Mouse (Mus musculus): ENCODE data around the gene Apobec2. TPM values are rescaled to one million over a fixed set of nuclear protein-coding genes. Genes with fewer than 3 reads are reported as not detected.

Apobec2 gene
- total RNA-seq, 2 experiments from 2014 or later: 585 to 600 TPM

Other genes starting within 250 kb of the Apobec2 start
- under 1 TPM in 1 of 2 experiments, not detected in 1; 0.08 TPM for gene Trem1, start 200.2 kb downstream of the Apobec2 start, total RNA-seq (2021)
- under 1 TPM in 1 of 2 experiments, not detected in 1; 0.36 TPM for gene Trem3, start 185.2 kb downstream of the Apobec2 start, total RNA-seq (2021)
- gene Treml4, start 168.6 kb downstream of the Apobec2 start, total RNA-seq (2021): 1 to 10 TPM in 1 of 2 experiments, under 1 TPM in 1; 0.20 to 1.6 TPM
- gene Treml2, start 133.4 kb downstream of the Apobec2 start, total RNA-seq (2021): under 1 TPM; 0.15 to 0.29 TPM
- under 1 TPM; 0.13 to 0.27 TPM for gene B430306N03Rik, start 116.8 kb downstream of the Apobec2 start, total RNA-seq (2021)
- 1 to 10 TPM; 3.7 to 4.1 TPM for gene Trem2, start 86.5 kb downstream of the Apobec2 start, total RNA-seq (2021)
- under 1 TPM in 1 of 2 experiments, not detected in 1; 0.52 TPM for gene Treml1, start 73.0 kb downstream of the Apobec2 start, total RNA-seq (2021)
- gene Nfya, start 23.0 kb downstream of the Apobec2 start, total RNA-seq (2021): 10 to 100 TPM; 26.9 to 29.3 TPM
- 10 to 100 TPM; 11.7 to 13.4 TPM for gene Oard1, start 22.9 kb downstream of the Apobec2 start, total RNA-seq (2021)
- gene Tspo2, start 18.6 kb upstream of the Apobec2 start, total RNA-seq (2021): under 1 TPM in 1 of 2 experiments, not detected in 1; 0.20 TPM
- not detected for gene Unc5cl, start 22.0 kb upstream of the Apobec2 start, total RNA-seq (2021)

Measured in gastrocnemius, postnatal 4 days (tissue).